Mouse (Mus musculus): ENCODE results near the gene 0610009B22Rik. TPM values are rescaled to one million over a fixed set of nuclear protein-coding genes. Genes with fewer than 3 reads are reported as not detected.
A peak's percentile ranks its signal among the peaks of the same experiment; 100 is the strongest.
"Not testable (repeated sequence)": the region's sequence is repeated elsewhere in the genome, so short reads cannot be mapped to it uniquely, and the experiment has no call there.

The 0610009B22Rik gene
- polyA plus RNA-seq, 1 experiment from 2014 or later, result 119 TPM

- no peak for ATAC-seq
- WGBS, result 36% methylated on average over 13 of the region's 13 CpGs
- Histone ChIP-seq H3K4me3 (no peak overlapping the region), H3K4me1 (no peaks in the 10 kb centered on the region), H3K4me2 (peak overlapping the region; percentile 1; the same call in 1 of the 2 replicates), H3K36me3 (ENCODE audit: poor library complexity, severe bottlenecking) (peaks cover 11% of the 10 kb centered on the region; the same call in 1 of the 2 replicates), H3K27me3 (no peaks in the 10 kb centered on the region), H3K9ac (no peak overlapping the region; the same call in 1 of the 2 replicates), H3K9me3 (replicated peaks) (no peaks in the 10 kb centered on the region), H3K27ac (no peak overlapping the region)
These were observed 7.2 kb downstream of the 0610009B22Rik start for GRCm38 (mm10) chr11:51681324-51681975.

DNA sequence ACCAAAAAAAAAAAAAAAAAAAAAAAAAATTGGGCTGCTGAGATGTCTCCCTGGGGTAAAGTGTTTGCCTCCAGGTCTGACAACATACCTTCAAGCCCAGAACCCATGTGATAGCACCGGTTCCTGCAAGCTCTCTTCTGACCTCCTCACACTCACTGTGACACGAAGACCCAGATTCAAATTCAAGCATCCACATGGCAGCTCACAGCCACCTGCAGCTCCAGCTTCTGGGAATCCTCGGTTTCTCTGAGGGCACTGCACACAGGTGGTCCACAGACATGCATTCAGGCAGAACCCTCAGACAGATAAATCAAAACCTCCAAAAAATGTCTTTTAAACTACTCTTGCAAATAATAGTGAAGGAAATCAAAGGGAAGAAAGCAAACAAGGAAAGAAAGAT, 9.2 kb downstream of the 0610009B22Rik start:
- Histone ChIP-seq H3K9me3 (replicated peaks) (no peaks in the 10 kb centered on the region), H3K4me1 (no peaks in the 10 kb centered on the region), H3K4me2 (no peak overlapping the region), H3K36me3 (ENCODE audit: poor library complexity, severe bottlenecking) (no peaks in the 10 kb centered on the region), H3K27ac (no peak overlapping the region), H3K27me3 (no peaks in the 10 kb centered on the region), H3K4me3 (no peak overlapping the region), H3K9ac (no peak overlapping the region)
- WGBS, result 81% methylated on average over 3 of the region's 3 CpGs
- ATAC-seq, result no peak

- H3K9ac ChIP-seq, result no peak overlapping the region
- H3K9me3 ChIP-seq (replicated peaks), result no peaks in the 10 kb centered on the region
- no peaks in the 10 kb centered on the region for H3K27me3 ChIP-seq
- H3K4me3 ChIP-seq, result no peak overlapping the region
- H3K36me3 ChIP-seq (ENCODE audit: poor library complexity, severe bottlenecking), result no peaks in the 10 kb centered on the region
- H3K4me2 ChIP-seq, result no peak overlapping the region
- no peak overlapping the region for H3K27ac ChIP-seq
- WGBS, result 77% methylated on average over 6 of the region's 6 CpGs
- no peaks in the 10 kb centered on the region for H3K4me1 ChIP-seq
- ATAC-seq, result no peak
These were observed 10.8 kb downstream of the 0610009B22Rik start for GRCm38 (mm10) chr11:51677737-51678418.

- Histone ChIP-seq H3K27me3 (no peaks in the 10 kb centered on the region), H3K4me1 (no peaks in the 10 kb centered on the region), H3K27ac (no peak overlapping the region), H3K9me3 (replicated peaks) (no peaks in the 10 kb centered on the region), H3K9ac (no peak overlapping the region), H3K4me2 (no peak overlapping the region), H3K36me3 (ENCODE audit: poor library complexity, severe bottlenecking) (no peaks in the 10 kb centered on the region), H3K4me3 (no peak overlapping the region)
- no peak for ATAC-seq
- 81% methylated on average over 5 of the region's 5 CpGs for WGBS
These were observed 13.3 kb downstream of the 0610009B22Rik start for GRCm38 (mm10) chr11:51675386-51675785.

DNA sequence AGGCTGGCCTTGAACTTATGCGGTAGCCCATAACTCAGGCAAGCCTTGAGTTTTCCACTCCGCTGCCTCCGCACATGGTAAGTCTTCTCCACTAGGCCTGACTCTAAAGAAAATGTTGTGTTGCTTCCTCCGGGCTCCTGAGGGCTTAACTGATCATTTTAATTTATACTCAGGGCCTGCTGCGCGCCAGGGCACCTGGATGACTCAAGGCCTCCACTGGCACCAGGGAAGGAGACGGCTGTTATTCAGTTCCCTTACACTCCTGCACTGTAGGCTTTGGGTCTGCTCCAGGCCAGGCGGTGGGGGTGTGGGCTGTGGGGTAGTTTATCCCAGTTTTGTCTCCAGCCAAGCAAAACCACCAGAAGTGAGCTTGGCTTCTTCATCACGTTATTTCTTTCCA, 15.4 kb downstream of the 0610009B22Rik start:
- ATAC-seq, result no peak
- Histone ChIP-seq H3K4me2 (no peak overlapping the region), H3K9me3 (replicated peaks) (no peaks in the 10 kb centered on the region), H3K4me3 (no peak overlapping the region), H3K27me3 (no peaks in the 10 kb centered on the region), H3K36me3 (ENCODE audit: poor library complexity, severe bottlenecking) (no peaks in the 10 kb centered on the region), H3K27ac (no peak overlapping the region), H3K4me1 (no peaks in the 10 kb centered on the region), H3K9ac (no peak overlapping the region)
- WGBS, result 83% methylated on average over 9 of the region's 9 CpGs

GRCm38 (mm10) chr11:51671376-51671775, 17.3 kb downstream of the 0610009B22Rik start:
- no peak overlapping the region for H3K4me2 ChIP-seq
- ATAC-seq, result no peak
- H3K27me3 ChIP-seq, result no peaks in the 10 kb centered on the region
- 71% methylated on average over 2 of the region's 2 CpGs for WGBS
- no peak overlapping the region for H3K9ac ChIP-seq
- H3K36me3 ChIP-seq (ENCODE audit: poor library complexity, severe bottlenecking), result no peaks in the 10 kb centered on the region
- H3K27ac ChIP-seq, result no peak overlapping the region
- no peak overlapping the region for H3K4me3 ChIP-seq
- no peaks in the 10 kb centered on the region for H3K9me3 ChIP-seq (replicated peaks)
- H3K4me1 ChIP-seq, result no peaks in the 10 kb centered on the region

- WGBS, result 95% methylated on average over 7 of the region's 7 CpGs
- no peak for ATAC-seq
These were observed 17.8 kb downstream of the 0610009B22Rik start for GRCm38 (mm10) chr11:51670846-51671245.

DNA sequence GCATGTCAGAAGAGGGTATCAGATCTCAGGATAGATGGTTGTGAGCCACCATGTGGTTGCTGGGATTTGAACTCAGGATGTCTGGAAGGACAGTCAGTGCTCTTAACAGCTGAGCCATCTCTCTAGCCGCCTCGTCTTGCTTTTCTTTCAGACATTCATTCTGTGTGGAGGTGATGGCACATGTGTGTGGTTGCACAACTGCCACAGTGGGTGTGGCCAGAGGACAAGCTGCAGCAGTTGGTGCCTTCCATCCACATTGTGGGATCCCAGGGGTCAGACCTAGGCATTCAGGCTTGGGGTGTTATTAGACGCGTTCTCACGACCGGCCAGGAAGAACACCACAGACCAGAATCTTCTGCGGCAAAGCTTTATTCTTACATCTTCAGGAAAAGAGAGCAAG, 23.9 kb downstream of the 0610009B22Rik start:
- not testable (repeated sequence) for H3K27ac ChIP-seq; H3K9me3 ChIP-seq (replicated peaks); H3K4me3 ChIP-seq; H3K9ac ChIP-seq; H3K4me1 ChIP-seq; H3K27me3 ChIP-seq; H3K4me2 ChIP-seq; H3K36me3 ChIP-seq (ENCODE audit: poor library complexity, severe bottlenecking); ATAC-seq
- WGBS, result 96% methylated on average over 7 of the region's 7 CpGs

More at GRCm38 (mm10) chr11:51670846-51671245, 17.8 kb downstream of the 0610009B22Rik start:
- Histone ChIP-seq H3K9ac (no peak overlapping the region), H3K36me3 (ENCODE audit: poor library complexity, severe bottlenecking) (no peaks in the 10 kb centered on the region), H3K4me1 (no peaks in the 10 kb centered on the region), H3K4me2 (no peak overlapping the region), H3K4me3 (no peak overlapping the region), H3K27ac (no peak overlapping the region), H3K9me3 (replicated peaks) (no peaks in the 10 kb centered on the region), H3K27me3 (no peaks in the 10 kb centered on the region)

GRCm38 (mm10) chr11:51662632-51663031, 26.0 kb downstream of the 0610009B22Rik start:
- no peak overlapping the region for H3K4me2 ChIP-seq
- H3K9me3 ChIP-seq (replicated peaks), result no peaks in the 10 kb centered on the region
- 63% methylated on average over 7 of the region's 7 CpGs for WGBS
- H3K4me1 ChIP-seq, result no peaks in the 10 kb centered on the region
- H3K4me3 ChIP-seq, result no peak overlapping the region
- H3K27me3 ChIP-seq, result no peaks in the 10 kb centered on the region
- no peak overlapping the region for H3K27ac ChIP-seq
- H3K9ac ChIP-seq, result no peak overlapping the region
- H3K36me3 ChIP-seq (ENCODE audit: poor library complexity, severe bottlenecking), result no peaks in the 10 kb centered on the region
- no peak for ATAC-seq

- Histone ChIP-seq H3K27ac (no peak overlapping the region), H3K9ac (no peak overlapping the region), H3K36me3 (ENCODE audit: poor library complexity, severe bottlenecking) (no peaks in the 10 kb centered on the region), H3K4me2 (no peak overlapping the region), H3K27me3 (no peaks in the 10 kb centered on the region), H3K4me3 (no peak overlapping the region), H3K9me3 (replicated peaks) (no peaks in the 10 kb centered on the region), H3K4me1 (no peaks in the 10 kb centered on the region)
- WGBS, result 82% methylated on average over 16 of the region's 16 CpGs
- ATAC-seq, result no peak
These were observed 26.8 kb downstream of the 0610009B22Rik start for GRCm38 (mm10) chr11:51661867-51662365.

DNA sequence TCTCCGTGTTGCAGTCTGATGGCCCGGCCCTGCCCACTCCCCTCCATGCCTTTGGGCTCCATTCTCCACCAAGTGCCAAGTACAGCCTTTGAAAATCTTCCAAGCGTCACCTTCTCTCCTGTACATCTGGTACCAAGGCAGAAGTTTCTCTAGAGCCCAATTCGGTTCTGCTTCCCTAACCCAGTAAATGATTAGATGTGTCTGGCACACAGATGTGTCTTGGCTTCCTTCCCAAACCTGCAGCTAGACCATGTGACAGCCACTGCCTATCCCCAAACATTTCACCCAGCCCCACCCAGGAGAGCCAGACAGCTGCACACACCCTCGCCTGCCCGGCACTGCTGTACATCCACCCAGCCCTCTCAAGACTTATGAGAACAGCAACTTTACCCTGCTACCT, 30.0 kb downstream of the 0610009B22Rik start:
- H3K27me3 ChIP-seq, result 0 out of 2 replicates have a peak, but pooled peaks cover 3% of the 10 kb centered on the region
- no peaks in the 10 kb centered on the region for H3K9me3 ChIP-seq (replicated peaks)
- no peak overlapping the region for H3K4me3 ChIP-seq
- H3K27ac ChIP-seq, result no peak overlapping the region
- no peaks in the 10 kb centered on the region for H3K4me1 ChIP-seq
- H3K4me2 ChIP-seq, result no peak overlapping the region
- H3K36me3 ChIP-seq (ENCODE audit: poor library complexity, severe bottlenecking), result no peaks in the 10 kb centered on the region
- ATAC-seq, result no peak
- no peak overlapping the region for H3K9ac ChIP-seq
- 73% methylated on average over 6 of the region's 6 CpGs for WGBS

GRCm38 (mm10) chr11:51658291-51658690, 30.4 kb downstream of the 0610009B22Rik start:
- Histone ChIP-seq H3K4me1 (no peaks in the 10 kb centered on the region), H3K27ac (no peak overlapping the region), H3K27me3 (0 out of 2 replicates have a peak, but pooled peaks cover 3% of the 10 kb centered on the region), H3K9me3 (replicated peaks) (no peaks in the 10 kb centered on the region), H3K4me3 (no peak overlapping the region), H3K36me3 (ENCODE audit: poor library complexity, severe bottlenecking) (no peaks in the 10 kb centered on the region), H3K9ac (no peak overlapping the region), H3K4me2 (no peak overlapping the region)
- WGBS, result 75% methylated on average over 7 of the region's 7 CpGs
- no peak for ATAC-seq

Measured in forebrain, embryonic 13.5 days (tissue).